Mouse (Mus musculus): ENCODE data around the gene Lgi4. TPM values are rescaled to one million over a fixed set of nuclear protein-coding genes. Genes with fewer than 3 reads are reported as not detected.

Gene Lgi4
- polyA plus RNA-seq, 1 experiment from 2014 or later, result 2.4 TPM

DNA sequence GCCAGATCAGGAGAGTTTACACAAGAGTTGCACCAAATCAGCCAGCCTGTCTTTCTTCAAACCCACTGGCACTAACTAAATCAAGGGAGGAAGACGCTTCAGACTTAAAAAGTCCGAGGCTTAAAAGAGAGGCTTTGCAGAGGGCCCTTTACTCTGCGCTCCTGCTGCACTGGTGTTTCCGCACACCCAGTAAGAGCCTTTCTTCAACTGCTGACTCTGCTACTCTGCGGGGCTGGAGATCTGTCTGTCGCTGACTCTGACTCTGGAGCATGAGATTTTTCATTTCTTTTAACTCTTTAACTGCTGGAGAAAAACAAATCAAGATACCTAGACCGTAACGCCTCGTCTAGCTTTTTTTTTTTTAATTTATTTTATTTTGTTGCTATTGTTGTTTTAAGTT lies 25.0 kb downstream of the Lgi4 start:
- H3K36me3 ChIP-seq (ENCODE audit: control insufficient read depth, insufficient read depth, low read length), result no peaks in the 10 kb centered on the region
- ATAC-seq (replicated peaks; ENCODE audit: low FRiP score, low TSS enrichment, low read depth), result no peak
- peak overlapping the region; percentile 69 for H3K27ac ChIP-seq (ENCODE audit: low read depth)
- DNase-seq (ENCODE audit: low spot score), result no peak
- no peak overlapping the region for H3K4me2 ChIP-seq (ENCODE audit: low read length)
- H3K4me1 ChIP-seq (replicated peaks; ENCODE audit: control insufficient read depth, insufficient read depth, low read length), result peaks cover 10% of the 10 kb centered on the region; the same call in 1 of the 2 replicates
- no peak overlapping the region for H3K4me3 ChIP-seq (ENCODE audit: low read depth, low read length)
- no peaks in the 10 kb centered on the region for H3K27me3 ChIP-seq (replicated peaks; ENCODE audit: control insufficient read depth, insufficient read depth, low read length)
- H3K9me3 ChIP-seq (ENCODE audit: control insufficient read depth, low read length), result no peaks in the 10 kb centered on the region
- WGBS, result 38% methylated on average over 9 of the region's 9 CpGs
- H3K9ac ChIP-seq (ENCODE audit: low read length), result no peak overlapping the region

DNA sequence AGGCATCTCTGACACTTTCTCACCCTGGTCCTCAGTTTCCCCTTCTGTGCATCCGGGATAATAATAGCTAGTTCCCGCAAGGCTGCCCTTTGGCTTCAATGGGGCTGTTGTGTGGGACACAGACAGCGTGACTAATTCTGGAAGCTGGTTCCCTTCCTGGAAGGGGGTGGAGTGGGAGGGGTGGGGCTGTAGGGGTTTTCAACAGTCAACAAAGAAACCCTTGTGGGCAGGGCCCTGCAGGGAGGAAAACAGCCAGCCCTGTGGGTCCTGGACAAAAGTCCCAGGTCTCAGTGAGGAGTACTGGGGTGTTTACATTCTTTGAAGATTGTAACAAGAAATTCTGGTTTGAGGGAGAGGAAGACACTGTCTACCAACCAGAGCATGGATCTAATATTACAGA lies 26.0 kb downstream of the Lgi4 start:
- Histone ChIP-seq H3K27ac (ENCODE audit: low read depth) (peak overlapping the region; percentile 29; the same call in 1 of the 2 replicates), H3K36me3 (ENCODE audit: control insufficient read depth, insufficient read depth, low read length) (no peaks in the 10 kb centered on the region), H3K27me3 (replicated peaks; ENCODE audit: control insufficient read depth, insufficient read depth, low read length) (no peaks in the 10 kb centered on the region), H3K4me2 (ENCODE audit: low read length) (no peak overlapping the region), H3K9me3 (ENCODE audit: control insufficient read depth, low read length) (no peaks in the 10 kb centered on the region), H3K4me3 (ENCODE audit: low read depth, low read length) (no peak overlapping the region), H3K9ac (ENCODE audit: low read length) (no peak overlapping the region), H3K4me1 (replicated peaks; ENCODE audit: control insufficient read depth, insufficient read depth, low read length) (peaks cover 10% of the 10 kb centered on the region; the same call in 1 of the 2 replicates)
- no peak for DNase-seq (ENCODE audit: low spot score)
- WGBS, result 50% methylated on average over 3 of the region's 3 CpGs
- peak; percentile 37; the same call in 1 of the 2 replicates for ATAC-seq (replicated peaks; ENCODE audit: low FRiP score, low TSS enrichment, low read depth)

DNA sequence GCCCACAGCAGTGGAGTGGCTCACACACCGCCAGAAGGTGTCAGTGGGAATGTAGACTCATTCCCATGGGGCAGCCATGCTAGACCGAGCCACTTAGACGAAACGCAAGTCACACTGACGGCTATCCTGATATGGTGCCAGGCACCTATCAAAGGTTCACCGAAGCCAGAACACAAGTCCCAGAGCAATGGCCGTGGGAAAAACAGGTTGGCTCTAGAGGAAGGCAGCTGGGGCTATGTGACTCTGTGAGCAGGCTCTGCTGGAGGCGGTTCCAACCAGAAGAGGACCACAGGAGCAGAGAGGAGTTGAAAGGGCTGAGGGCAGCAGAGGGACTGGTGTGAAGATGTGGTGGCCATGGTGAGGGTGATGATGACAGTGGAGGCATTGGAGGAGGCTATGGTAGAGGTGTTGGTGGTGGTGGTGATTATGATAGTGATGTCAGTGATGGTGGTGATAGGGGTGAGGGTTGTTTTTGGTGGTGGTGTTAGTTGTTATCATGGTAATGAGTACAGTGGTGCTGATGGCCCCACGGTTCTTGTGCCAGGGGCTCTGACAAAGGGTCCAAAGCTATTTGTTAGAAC lies 27.1 kb downstream of the Lgi4 start:
- WGBS, result 89% methylated on average over 9 of the region's 9 CpGs
- no peak overlapping the region for H3K4me3 ChIP-seq (ENCODE audit: low read depth, low read length)

DNA sequence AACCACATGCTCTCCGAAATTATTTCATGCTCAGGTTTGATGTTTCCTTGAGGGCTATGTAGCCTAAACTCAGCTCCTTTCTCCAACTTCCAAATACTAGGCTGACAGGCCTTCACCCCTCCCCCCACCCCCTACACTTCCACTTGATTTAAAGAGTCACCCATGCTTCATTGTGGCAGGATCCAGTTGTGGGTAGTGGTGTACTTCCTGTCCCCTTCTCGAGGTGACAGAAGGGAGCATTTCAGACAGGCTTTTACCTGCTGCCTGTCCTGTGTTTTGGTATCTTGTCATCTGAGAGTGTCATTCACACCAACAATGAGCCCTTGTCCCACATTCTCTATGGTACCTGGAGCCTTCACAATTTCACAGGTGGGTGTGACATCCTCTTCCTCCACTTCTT lies 28.1 kb downstream of the Lgi4 start:
- Histone ChIP-seq H3K36me3 (ENCODE audit: control insufficient read depth, insufficient read depth, low read length) (no peaks in the 10 kb centered on the region), H3K9ac (ENCODE audit: low read length) (no peak overlapping the region), H3K27ac (ENCODE audit: low read depth) (no peak overlapping the region), H3K4me1 (replicated peaks; ENCODE audit: control insufficient read depth, insufficient read depth, low read length) (peaks cover 10% of the 10 kb centered on the region; the same call in 1 of the 2 replicates), H3K4me2 (ENCODE audit: low read length) (no peak overlapping the region), H3K27me3 (replicated peaks; ENCODE audit: control insufficient read depth, insufficient read depth, low read length) (no peaks in the 10 kb centered on the region), H3K4me3 (ENCODE audit: low read depth, low read length) (no peak overlapping the region), H3K9me3 (ENCODE audit: control insufficient read depth, low read length) (no peaks in the 10 kb centered on the region)
- ATAC-seq (replicated peaks; ENCODE audit: low FRiP score, low TSS enrichment, low read depth) (no peak), DNase-seq (ENCODE audit: low spot score) (no peak)
- 53% methylated on average over 2 of the region's 2 CpGs for WGBS

More for the DNA sequence above, 27.1 kb downstream of the Lgi4 start:
- H3K27me3 ChIP-seq (replicated peaks; ENCODE audit: control insufficient read depth, insufficient read depth, low read length), result no peaks in the 10 kb centered on the region
- no peaks in the 10 kb centered on the region for H3K36me3 ChIP-seq (ENCODE audit: control insufficient read depth, insufficient read depth, low read length)
- no peak overlapping the region for H3K27ac ChIP-seq (ENCODE audit: low read depth)
- H3K4me1 ChIP-seq (replicated peaks; ENCODE audit: control insufficient read depth, insufficient read depth, low read length), result peaks cover 10% of the 10 kb centered on the region; the same call in 1 of the 2 replicates
- DNase-seq (ENCODE audit: low spot score) (no peak), ATAC-seq (replicated peaks; ENCODE audit: low FRiP score, low TSS enrichment, low read depth) (no peak)
- no peak overlapping the region for H3K9ac ChIP-seq (ENCODE audit: low read length)
- no peak overlapping the region for H3K4me2 ChIP-seq (ENCODE audit: low read length)
- no peaks in the 10 kb centered on the region for H3K9me3 ChIP-seq (ENCODE audit: control insufficient read depth, low read length)

DNA sequence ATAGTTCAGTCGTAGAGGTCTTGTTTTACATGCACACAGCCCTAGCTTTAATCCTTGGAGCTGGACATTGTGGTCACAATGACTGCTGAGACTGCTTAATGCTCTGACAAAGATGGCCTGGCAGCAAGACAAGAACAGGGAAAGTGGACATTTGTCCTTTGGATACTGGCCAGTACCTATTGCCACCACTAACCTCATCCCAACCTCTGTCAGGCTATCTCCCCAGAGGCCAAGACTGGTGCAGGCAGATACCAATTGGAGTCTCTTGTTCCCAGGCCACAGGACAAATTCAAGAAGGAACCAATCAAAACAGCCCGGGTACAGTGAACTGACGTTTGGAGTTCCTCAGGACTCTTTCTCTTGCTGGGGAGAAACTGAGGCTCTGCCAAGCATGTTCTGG lies 29.1 kb downstream of the Lgi4 start:
- no peak overlapping the region for H3K9ac ChIP-seq (ENCODE audit: low read length)
- no peak overlapping the region for H3K4me3 ChIP-seq (ENCODE audit: low read depth, low read length)
- DNase-seq (ENCODE audit: low spot score) (no peak), ATAC-seq (replicated peaks; ENCODE audit: low FRiP score, low TSS enrichment, low read depth) (no peak)
- WGBS, result 78% methylated on average over 3 of the region's 3 CpGs
- no peaks in the 10 kb centered on the region for H3K9me3 ChIP-seq (ENCODE audit: control insufficient read depth, low read length)
- no peak overlapping the region for H3K4me2 ChIP-seq (ENCODE audit: low read length)
- H3K4me1 ChIP-seq (replicated peaks; ENCODE audit: control insufficient read depth, insufficient read depth, low read length), result peaks cover 10% of the 10 kb centered on the region; the same call in 1 of the 2 replicates
- no peak overlapping the region for H3K27ac ChIP-seq (ENCODE audit: low read depth)
- H3K27me3 ChIP-seq (replicated peaks; ENCODE audit: control insufficient read depth, insufficient read depth, low read length), result no peaks in the 10 kb centered on the region
- no peaks in the 10 kb centered on the region for H3K36me3 ChIP-seq (ENCODE audit: control insufficient read depth, insufficient read depth, low read length)

DNA sequence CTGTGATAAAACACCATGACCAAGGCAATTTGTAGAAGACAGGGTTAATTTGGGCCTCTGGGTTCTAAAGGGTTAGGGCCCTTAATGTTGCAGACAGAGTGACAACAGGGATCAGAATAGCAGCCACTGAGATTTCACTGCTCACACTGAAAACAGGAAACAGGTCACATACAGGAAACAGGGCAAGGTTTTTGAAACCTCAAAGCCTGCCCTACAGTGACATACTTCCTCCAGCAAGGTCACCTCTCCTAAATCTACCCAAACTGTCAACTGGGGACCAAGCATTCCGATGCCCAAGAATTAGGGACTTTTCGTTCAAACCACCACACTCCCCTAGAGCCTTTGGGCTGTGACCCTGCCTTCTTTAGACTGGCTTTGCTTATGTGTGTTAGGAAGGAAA lies 30.6 kb downstream of the Lgi4 start:
- Histone ChIP-seq H3K4me2 (ENCODE audit: low read length) (no peak overlapping the region), H3K4me3 (ENCODE audit: low read depth, low read length) (no peak overlapping the region), H3K27ac (ENCODE audit: low read depth) (no peak overlapping the region), H3K9me3 (ENCODE audit: control insufficient read depth, low read length) (no peaks in the 10 kb centered on the region), H3K9ac (ENCODE audit: low read length) (no peak overlapping the region), H3K36me3 (ENCODE audit: control insufficient read depth, insufficient read depth, low read length) (no peaks in the 10 kb centered on the region), H3K27me3 (replicated peaks; ENCODE audit: control insufficient read depth, insufficient read depth, low read length) (no peaks in the 10 kb centered on the region), H3K4me1 (replicated peaks; ENCODE audit: control insufficient read depth, insufficient read depth, low read length) (0 out of 2 replicates have a peak, but pooled peaks cover 4% of the 10 kb centered on the region)
- 75% methylated on average over 2 of the region's 2 CpGs for WGBS
- DNase-seq (ENCODE audit: low spot score) (no peak), ATAC-seq (replicated peaks; ENCODE audit: low FRiP score, low TSS enrichment, low read depth) (no peak)

DNA sequence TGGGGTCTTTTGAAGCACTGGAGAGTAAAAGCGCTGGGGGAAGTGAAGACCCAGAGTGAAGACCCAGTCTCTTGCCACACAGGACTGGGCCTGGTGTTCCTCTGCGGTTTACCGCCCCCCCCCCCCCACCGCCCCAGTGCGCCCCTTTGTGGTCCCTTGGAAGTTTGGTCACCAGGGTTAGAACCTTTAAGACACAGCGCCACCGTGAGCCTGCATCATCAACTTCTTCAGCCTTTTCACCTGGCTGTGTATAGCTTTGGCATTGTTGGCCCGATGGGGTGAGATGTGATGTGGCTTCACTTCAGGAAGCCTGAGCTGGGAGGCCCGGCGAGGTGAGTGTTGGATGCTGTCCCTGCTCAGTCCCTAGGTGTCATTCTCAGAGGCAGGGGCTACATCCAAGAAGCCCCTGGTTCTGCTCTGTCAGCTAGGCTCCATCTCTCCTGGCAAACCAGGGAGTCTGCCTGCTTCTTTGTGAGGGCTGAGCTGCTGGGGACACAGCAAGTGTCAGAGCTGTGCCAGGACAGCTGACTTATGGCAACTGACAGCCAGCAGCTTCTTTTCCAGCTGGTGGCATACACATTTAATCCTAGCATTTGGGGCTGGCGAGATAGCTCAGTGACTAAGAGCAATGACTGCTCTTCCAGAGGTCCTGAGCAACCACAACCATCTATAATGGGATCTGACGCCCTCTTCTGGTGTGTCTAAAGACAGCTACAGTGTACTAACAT lies 35.8 kb downstream of the Lgi4 start:
- no peak overlapping the region for H3K27ac ChIP-seq (ENCODE audit: low read depth)
- DNase-seq (ENCODE audit: low spot score), result no peak
- H3K27me3 ChIP-seq (replicated peaks; ENCODE audit: control insufficient read depth, insufficient read depth, low read length), result no peaks in the 10 kb centered on the region
- no peak overlapping the region for H3K9ac ChIP-seq (ENCODE audit: low read length)
- no peaks in the 10 kb centered on the region for H3K4me1 ChIP-seq (replicated peaks; ENCODE audit: control insufficient read depth, insufficient read depth, low read length)
- H3K4me2 ChIP-seq (ENCODE audit: low read length), result no peak overlapping the region
- H3K36me3 ChIP-seq (ENCODE audit: control insufficient read depth, insufficient read depth, low read length), result no peaks in the 10 kb centered on the region
- H3K9me3 ChIP-seq (ENCODE audit: control insufficient read depth, low read length), result no peaks in the 10 kb centered on the region
- H3K4me3 ChIP-seq (ENCODE audit: low read depth, low read length), result no peak overlapping the region
- 29% methylated on average over 11 of the region's 12 CpGs for WGBS
- no peak for ATAC-seq (replicated peaks; ENCODE audit: low FRiP score, low TSS enrichment, low read depth)

DNA sequence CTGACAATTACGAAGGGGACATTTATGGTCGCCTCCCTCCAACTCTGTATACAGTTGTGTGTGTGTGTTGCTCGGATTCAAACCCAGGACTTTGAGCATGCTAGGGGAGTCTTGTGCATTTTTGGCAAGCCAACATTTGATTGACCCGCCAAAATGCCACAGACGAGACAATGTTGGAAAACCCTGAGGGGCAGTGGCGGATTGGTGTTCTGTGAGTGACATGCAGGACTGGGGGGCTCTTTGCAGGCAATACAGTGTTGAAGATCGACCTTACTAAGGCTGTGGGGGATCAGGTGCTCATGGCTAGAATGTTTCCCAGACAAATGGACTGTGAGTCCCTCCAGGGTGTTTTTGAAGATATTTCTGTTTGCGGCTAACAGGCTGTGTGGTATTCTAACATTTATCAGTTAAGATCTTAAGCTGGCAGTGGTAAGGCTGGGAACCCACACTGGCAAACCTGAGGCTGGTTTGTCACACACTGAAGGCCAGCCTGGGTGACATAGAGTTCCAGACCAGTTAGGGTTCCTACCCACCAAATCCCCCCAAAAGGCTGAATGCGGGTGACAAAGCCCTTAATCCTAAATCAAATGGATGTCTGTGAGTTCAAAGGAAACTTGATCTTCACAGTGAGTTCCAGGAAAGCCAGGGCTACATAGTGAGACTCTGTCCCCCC lies 37.9 kb downstream of the Lgi4 start:
- no peaks in the 10 kb centered on the region for H3K36me3 ChIP-seq (ENCODE audit: control insufficient read depth, insufficient read depth, low read length)
- H3K27me3 ChIP-seq (replicated peaks; ENCODE audit: control insufficient read depth, insufficient read depth, low read length), result no peaks in the 10 kb centered on the region
- no peak overlapping the region for H3K4me2 ChIP-seq (ENCODE audit: low read length)
- no peaks in the 10 kb centered on the region for H3K4me1 ChIP-seq (replicated peaks; ENCODE audit: control insufficient read depth, insufficient read depth, low read length)
- ATAC-seq (replicated peaks; ENCODE audit: low FRiP score, low TSS enrichment, low read depth) (no peak), DNase-seq (ENCODE audit: low spot score) (no peak)
- no peak overlapping the region for H3K9ac ChIP-seq (ENCODE audit: low read length)
- 72% methylated on average over 9 of the region's 9 CpGs for WGBS
- H3K9me3 ChIP-seq (ENCODE audit: control insufficient read depth, low read length), result no peaks in the 10 kb centered on the region
- no peak overlapping the region for H3K27ac ChIP-seq (ENCODE audit: low read depth)
- H3K4me3 ChIP-seq (ENCODE audit: low read depth, low read length), result no peak overlapping the region
